Mouse (Mus musculus) urinary bladder, postnatal 14 days (tissue): ENCODE measurements around the gene Ide.

Experiments used
- DNase-seq: peaks from one replicate; pipeline ENCODE4 v3.0.0; 2021; ENCODE audit warnings: low spot score

Gene Ide

GRCm38 (mm10) chr19:37333357-37333756 lies 4.3 kb downstream of the Ide start:
- DNase-seq, result no peak

- no peak for DNase-seq
Observed at GRCm38 (mm10) chr19:37332726-37333125, 4.9 kb downstream of the Ide start.

GRCm38 (mm10) chr19:37327216-37327615 lies 10.4 kb downstream of the Ide start:
- no peak for DNase-seq

- DNase-seq, result no peak
Observed at GRCm38 (mm10) chr19:37323566-37323965, 14.1 kb downstream of the Ide start.

DNA sequence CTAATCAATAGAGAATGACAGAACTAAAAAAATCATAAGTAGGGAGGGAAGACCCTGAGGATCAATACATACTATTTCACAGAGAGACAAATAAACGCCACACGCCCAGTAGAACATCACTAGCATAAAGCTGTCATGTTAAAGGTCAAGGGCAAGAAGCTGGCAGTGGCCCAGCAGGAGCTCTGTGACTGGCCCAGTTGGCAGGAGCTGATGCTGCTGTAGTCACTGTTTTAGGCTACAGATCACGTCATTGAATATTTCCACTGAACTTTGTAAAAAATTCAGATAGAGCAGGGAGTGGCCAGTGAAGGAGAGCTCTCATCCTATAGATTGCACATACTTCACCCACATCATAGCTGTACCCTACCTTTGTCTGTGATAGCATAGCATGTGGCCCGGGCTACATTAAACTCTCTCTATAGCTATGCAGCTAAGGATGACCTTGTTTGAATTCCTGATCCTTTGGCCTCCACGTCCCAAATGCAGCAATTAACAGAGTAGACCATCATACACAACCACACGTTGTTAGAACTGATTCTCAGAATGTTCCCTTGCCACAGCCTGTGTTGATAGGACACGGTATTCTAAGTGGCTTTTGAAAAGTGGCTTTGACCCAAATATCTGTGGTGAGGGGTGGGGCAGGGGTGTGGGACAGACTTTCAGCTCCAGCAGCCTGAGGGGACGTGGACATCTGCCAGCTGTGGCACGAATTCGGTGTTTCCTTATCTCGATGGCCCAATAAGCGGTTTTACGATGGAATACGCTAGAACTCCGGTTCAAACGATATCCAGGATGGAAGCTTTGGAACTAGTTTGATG lies 16.6 kb downstream of the Ide start:
- no peak for DNase-seq

DNA sequence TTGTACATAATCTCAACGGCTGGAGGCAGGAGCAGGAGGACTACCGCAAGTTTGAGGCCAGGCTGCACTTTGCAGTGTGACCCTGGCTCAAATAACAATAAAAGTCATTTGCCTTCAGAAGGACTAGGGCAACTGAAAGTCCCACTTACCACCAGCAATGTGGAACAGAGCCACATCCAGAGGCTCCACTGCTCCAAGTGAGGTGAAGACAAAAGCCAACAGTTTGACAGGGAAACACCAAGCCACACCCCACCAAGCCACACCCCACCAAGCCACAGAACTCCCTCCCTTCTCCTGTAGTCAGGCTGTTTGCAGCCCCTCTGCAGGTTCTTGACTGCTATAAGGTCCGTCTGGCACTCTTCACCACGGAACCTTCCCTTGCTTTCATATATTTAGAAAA lies 20.3 kb downstream of the Ide start:
- no peak for DNase-seq

DNA sequence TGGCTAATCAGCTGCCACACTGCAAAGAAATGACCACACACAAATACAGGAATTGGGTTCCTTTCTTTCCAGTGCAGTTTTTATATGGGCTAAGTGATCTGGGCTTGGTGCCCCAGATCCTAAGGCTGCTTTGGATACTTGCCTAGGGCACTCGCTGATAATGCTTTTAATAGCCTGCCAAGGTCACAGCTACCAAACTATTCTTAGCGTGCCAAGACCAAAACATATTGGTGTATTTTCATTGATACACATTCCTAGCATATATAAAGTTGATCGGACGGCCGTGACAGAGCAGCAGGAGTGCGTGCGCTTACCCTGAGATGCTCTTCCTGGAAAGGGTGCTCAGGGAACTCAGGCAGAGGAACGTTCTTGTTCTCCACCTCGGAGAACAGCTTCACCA lies 22.6 kb downstream of the Ide start:
- no peak for DNase-seq

- no peak for DNase-seq
Observed at GRCm38 (mm10) chr19:37311426-37311825, 26.2 kb downstream of the Ide start.

DNA sequence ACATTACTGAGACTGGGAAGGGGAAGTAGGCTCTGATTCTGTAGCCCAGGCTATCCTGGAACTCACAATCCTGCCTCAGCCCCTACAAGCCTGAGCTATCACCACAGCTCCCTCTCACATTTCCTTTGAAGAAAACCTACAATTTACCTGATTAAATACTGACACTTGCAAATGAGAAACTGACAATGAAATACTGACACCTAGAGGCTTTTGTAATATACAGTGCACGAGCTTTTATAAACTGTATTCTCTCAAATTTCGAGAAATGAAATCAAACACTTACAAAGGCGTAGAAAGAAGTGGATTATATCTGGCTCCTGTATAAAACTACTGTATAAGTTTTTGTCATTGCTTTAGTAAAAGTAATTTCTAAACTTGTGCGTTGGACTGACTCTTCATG lies 27.5 kb downstream of the Ide start:
- DNase-seq, result no peak

GRCm38 (mm10) chr19:37308941-37309340 lies 28.7 kb downstream of the Ide start:
- no peak for DNase-seq

DNA sequence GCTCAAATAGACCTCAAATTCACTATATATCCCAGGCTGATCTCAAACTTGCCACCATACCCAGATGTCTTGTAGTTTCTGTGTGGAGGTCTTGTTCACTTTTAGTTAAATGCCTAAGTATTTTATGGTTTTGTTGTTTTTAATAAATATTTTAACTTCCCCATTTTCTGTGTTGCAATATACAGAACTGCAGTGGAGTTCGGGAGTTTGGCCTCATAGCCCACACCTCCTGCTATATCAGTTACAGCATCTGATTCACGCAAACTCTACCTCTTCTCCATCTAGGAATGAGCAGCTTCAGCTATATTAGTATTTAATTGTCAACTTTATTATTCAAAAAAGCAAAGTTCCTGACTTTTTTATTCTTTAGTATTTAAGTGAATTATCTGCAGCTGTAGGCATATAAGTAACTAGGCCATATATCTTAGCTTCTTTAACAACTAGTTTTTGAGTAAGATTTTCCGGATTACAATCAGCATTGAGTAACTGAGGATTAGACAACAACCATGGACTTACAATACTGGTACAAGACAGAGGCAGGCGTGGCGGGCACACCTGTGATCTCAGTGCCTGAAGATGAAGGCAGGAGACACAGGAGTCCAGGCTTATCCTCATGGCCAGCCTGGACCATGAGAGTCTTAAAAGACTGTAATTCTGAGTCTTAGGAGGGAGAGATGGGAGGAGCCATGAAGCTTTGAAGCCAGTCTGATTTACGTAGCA lies 29.7 kb downstream of the Ide start:
- DNase-seq, result no peak

DNA sequence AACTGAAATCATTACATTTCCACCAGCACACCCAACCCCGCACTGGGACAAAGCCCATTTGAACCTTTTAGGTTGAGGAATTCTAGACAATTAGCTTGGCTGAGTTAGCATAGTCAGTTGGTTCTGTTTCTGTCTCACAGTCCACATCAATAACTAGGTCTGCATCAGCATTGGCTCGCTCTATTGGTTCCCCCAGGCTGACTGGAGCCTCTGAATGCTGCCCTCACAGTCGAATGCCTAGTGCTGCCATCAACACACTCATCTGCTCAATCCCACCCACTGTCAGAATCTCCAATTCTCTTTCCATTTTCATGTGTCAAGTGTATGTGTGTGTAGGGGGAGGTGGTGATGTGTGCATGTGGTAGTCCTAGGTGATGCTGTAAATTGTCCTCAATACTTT lies 31.5 kb downstream of the Ide start:
- no peak for DNase-seq

GRCm38 (mm10) chr19:37304866-37305265 lies 32.8 kb downstream of the Ide start:
- no peak for DNase-seq

- DNase-seq, result no peak
Observed at GRCm38 (mm10) chr19:37304006-37304405, 33.6 kb downstream of the Ide start.

DNA sequence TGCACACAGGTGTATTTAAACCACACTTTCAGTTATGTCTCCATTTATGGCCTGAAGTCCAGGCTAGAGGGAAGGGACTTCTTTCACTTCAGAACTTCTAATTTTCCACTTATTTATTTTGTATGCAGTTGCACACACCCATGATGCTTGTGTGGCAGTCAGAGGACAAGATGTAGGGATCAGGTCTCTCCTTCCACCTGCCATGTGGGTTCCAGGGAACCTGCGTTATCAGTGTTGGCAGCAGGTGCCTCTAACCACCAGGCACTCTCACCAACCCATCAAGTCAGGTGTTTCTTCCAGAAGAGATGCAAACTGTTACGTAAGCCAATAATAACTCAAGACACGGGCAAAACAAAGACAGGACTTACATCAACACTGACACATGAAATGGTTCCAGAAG lies 35.9 kb downstream of the Ide start:
- DNase-seq, result no peak

DNA sequence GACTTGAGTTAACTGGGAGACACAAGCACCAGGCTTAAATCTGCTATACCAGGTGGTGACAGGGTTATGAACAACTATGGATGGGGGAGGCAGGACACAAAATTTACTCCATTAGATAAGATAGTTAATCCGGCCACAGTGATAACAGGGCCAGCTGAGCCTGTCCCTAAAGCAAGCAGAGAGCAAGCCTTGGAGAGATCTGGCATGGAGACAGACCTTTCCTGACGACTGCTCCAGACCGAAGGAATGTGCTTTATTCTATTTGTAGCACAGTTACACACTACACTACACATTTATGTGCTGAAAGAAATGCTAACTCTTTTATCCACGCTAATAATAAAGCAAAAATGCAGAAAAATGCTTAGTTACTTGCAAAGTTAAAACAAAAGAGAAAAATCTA lies 46.0 kb downstream of the Ide start:
- no peak for DNase-seq

DNA sequence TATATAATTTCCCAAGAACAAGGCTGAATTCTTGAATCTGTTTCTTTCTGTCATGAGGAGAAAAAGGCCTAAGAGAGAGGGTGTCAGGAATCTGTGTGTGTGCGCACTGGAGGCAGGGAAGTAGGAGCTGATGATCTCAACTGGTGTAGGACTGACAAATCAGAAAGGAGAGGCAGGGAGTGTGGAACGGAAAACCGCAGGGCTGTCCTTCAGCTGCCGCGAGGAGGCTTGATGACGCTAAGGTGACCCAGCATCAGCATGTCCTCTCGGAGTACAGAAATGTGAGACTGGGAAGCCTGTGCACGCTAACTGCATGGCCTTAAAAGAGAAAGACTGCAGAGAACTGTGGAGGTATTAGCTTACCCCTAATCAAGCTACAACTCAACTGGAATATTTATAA lies 46.7 kb downstream of the Ide start:
- DNase-seq, result no peak

- DNase-seq, result no peak
Observed at GRCm38 (mm10) chr19:37284775-37285174, 52.9 kb downstream of the Ide start.

- no peak for DNase-seq
Observed at GRCm38 (mm10) chr19:37283166-37283565, 54.5 kb downstream of the Ide start.

- DNase-seq, result no peak
Observed at GRCm38 (mm10) chr19:37281710-37282109, 55.9 kb downstream of the Ide start.

GRCm38 (mm10) chr19:37279194-37279593 lies 58.5 kb downstream of the Ide start:
- DNase-seq, result no peak

GRCm38 (mm10) chr19:37275555-37275954 lies 62.1 kb downstream of the Ide start:
- no peak for DNase-seq

DNA sequence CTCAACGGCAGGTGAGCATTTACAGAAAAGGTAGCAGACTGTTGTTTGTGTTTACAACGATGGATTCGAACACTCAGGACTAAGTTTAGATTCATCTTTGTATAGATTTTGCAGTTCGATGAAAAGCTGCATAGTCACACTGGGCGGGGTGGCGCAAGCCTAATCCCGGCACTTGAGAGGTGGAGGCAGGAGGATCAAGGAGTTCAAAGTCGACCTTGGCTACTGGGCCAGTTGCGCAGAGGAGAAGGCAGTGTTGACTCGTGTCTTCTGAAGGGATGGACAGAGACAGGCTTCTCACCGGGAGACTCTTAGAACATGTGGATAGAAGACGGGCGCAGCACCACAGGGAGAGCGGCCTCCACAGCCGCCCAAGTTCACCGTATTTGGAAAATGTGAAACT lies 68.5 kb downstream of the Ide start:
- DNase-seq, result no peak
